Mouse (Mus musculus) lung, postnatal 36 days (tissue): ENCODE data around the gene Arhgef10l.
"Not testable (repeated sequence)": the region's sequence is repeated elsewhere in the genome, so short reads cannot be mapped to it uniquely, and the experiment has no call there.

Experiments used
- DNase-seq: peaks from one replicate; pipeline ENCODE4 v3.0.0; 2022; ENCODE audit warnings: mixed read lengths

Gene Arhgef10l

GRCm38 (mm10) chr4:140566785-140567184 is 99.0 kb downstream of the Arhgef10l start:
- DNase-seq, result peak; percentile 56

- DNase-seq, result not testable (repeated sequence)
These were observed 101.4 kb downstream of the Arhgef10l start for GRCm38 (mm10) chr4:140564459-140564858.

- DNase-seq, result peak; percentile 21
These were observed 103.2 kb downstream of the Arhgef10l start for GRCm38 (mm10) chr4:140562461-140563178.

- DNase-seq, result no peak
These were observed 104.1 kb downstream of the Arhgef10l start for GRCm38 (mm10) chr4:140561744-140562143.

DNA sequence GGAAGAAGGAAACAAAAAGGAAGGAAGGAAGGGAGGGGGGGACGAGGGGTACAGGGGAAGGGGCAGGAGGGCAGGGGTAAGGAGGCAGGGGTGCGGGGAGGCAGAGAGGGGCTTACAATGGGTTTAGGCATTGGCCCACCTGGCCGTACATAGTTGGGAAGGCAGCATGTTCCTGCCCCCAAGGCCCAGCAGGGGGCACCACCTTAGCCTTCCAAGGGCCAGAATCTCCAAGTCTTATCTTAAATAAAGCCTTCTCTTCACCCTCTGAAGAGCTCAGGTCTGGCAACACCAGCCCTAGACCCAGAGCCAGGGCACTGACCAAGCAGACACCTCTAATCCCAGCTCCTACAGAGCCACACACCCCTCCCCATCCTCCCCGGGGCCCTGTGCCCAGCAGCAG is 106.0 kb downstream of the Arhgef10l start:
- DNase-seq, result no peak

DNA sequence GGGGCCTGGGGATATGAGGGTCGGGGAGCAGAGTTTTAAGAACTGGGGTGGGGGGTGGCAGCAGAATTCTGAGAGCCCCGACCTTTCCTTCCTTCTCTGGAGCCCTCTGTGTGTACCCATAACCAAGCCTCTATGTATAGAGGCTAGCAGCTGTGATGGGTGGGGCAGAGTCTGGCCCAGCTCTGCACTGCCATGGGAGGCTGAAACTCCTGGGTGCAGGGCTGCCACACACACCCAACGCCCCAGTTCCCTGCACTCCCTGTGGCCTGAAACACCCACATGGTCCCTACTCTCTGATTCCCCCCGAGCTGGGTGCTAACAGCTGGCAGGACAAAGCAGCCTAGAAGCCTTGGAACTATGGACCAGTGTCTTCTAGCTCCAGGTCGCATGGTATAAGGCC is 107.6 kb downstream of the Arhgef10l start:
- DNase-seq, result no peak

DNA sequence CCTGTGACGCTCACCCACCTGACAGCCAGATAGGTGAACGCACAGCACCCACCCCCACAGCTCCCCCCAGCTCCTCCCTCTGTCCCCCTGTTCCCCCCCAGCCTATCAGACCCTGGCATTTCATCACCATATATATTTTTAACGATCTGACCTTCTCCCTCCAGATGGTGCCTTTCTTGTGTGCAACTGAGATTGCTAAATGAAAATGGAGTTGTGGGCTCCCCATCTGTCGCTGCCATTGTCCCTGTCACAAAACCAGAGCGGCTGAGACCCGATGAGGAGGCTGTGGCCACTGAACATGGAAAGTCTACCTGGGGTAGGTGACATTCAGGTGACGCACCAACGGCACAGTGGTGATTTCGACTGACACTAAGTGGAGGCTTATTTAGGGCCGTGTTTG is 109.3 kb downstream of the Arhgef10l start:
- DNase-seq, result no peak

DNA sequence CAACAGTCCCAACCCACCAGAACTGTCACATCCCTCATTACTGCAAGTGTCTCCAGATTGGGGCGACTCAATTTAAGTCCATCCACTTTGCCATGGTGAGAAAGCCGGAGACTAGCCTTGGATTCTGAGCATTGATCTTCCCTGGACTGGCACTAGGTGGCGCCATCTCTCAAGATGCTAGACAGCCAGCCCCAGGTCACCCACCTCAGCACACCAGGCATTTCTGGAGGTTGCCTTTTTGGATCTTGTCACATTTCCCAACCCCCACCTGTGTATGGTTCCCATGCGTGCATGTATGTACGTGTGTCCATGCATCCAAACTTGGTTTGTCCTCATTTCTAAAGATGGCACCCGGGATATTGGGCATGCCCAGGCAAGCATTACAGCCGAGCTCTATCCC is 110.5 kb downstream of the Arhgef10l start:
- peak; percentile 74 for DNase-seq

GRCm38 (mm10) chr4:140554552-140554951 is 111.3 kb downstream of the Arhgef10l start:
- DNase-seq, result no peak

- no peak for DNase-seq
These were observed 114.0 kb downstream of the Arhgef10l start for GRCm38 (mm10) chr4:140551766-140552165.

GRCm38 (mm10) chr4:140550670-140551069 is 115.1 kb downstream of the Arhgef10l start:
- no peak for DNase-seq

DNA sequence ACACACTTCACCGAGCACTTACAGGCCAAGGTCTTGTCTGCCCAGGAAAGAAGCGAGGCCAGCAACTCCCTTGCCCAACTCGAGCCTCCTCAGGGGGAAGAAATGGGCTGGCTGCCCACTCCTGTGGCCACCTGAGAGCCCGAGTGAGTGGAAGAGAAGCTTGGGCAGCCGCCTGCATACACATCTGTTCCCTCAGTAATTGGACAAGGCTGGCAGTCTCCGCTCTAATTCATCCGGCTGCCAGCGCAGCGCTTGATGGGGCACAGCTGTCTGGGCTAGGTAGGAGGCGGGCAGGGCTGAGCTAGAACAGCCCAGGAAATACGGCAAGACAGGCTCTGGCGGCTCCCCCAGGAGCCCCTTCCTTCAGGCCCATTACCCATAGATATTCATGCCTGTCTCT is 115.8 kb downstream of the Arhgef10l start:
- DNase-seq, result peak; percentile 47

DNA sequence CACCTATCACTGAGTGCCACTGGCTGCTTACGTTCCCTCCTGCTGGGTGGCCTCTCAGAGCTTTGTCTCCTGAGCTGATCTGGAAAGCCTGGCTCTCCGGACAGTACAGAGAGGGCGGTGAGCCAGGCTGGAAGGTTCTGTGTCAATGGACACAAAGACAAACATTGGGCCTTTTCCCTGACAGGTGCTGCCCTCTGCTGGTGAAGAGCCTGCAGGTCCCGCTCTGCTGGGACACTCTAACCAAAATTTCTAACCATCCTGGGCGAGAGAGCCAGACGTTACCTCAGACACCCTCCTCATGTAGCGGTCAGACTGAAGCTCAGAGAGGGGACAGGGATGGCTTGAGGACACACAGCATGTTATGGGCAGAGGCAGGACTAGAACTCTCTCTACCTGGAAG is 118.3 kb downstream of the Arhgef10l start:
- peak; percentile 72 for DNase-seq

- DNase-seq, result peak; percentile 65
These were observed 126.7 kb downstream of the Arhgef10l start for GRCm38 (mm10) chr4:140539125-140539524.

DNA sequence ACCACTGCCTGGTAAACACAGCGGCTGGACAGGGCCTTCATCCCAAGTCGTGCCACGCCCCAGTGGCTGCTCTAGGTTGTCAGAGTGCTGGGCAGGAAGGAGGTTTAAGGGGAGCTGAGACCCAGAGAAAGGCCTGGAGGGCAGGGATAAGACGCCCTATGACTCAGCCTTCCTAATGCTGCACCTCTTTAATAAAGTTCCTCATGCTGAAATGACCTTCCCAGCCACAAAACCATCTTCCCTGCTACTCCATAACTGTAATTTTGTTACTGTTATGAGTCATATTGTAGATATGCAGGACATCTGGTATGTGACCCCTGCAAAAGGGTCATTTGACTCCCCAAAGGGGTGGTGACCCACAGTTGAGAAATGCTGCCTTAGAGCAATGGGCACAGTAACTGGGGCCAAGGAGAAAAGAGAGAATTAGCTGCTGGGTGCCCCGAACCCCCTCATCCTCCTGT is 128.2 kb downstream of the Arhgef10l start:
- peak; percentile 9 for DNase-seq

GRCm38 (mm10) chr4:140535323-140535722 is 130.5 kb downstream of the Arhgef10l start:
- DNase-seq, result no peak

DNA sequence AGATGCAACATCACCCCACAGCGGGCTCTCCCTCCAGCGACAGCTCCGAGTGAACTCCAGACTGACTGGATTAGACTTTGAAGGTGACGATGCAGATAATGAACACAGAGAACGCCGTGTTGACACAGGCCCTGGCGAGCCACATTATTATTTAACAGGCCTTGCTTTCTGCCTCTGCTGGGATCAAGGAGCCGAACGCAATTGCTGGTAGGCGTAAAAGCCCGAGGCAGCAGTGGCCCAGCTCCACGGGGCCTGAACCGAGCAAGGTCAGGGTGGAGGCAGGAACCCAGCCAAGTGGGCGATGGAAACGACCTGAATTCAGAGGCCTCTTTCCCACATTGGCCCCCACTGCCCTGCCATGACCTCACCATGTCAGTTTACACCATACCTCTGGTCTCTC is 133.5 kb downstream of the Arhgef10l start:
- no peak for DNase-seq

GRCm38 (mm10) chr4:140531024-140531423 is 134.8 kb downstream of the Arhgef10l start:
- DNase-seq, result peak; percentile 14

GRCm38 (mm10) chr4:140529735-140530134 is 136.1 kb downstream of the Arhgef10l start:
- DNase-seq, result no peak

GRCm38 (mm10) chr4:140528443-140528842 is 137.4 kb downstream of the Arhgef10l start:
- no peak for DNase-seq

DNA sequence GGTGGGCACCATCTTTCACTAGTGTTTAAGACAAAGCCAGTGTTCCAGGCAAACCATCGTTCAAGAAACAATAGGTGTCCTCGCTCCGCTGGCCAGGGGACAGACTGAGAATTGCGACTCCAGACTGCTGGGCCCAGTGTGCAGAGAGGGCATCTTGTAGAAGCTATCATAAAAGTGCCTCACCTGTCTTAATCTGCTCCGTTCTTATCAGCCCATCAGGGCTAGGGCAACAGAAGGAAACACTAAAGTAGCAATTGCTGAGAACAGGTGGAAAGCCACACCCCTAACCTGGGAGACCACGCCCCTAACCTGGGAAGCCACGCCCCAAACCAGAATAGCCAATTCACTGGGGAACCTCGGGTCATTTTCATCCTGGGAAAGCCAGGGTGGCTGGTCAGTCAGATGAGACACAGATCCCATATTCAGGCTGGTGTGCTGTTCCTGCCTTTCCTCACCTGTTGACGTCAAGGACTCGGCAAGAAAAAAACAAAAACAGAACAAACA is 140.1 kb downstream of the Arhgef10l start:
- no peak for DNase-seq

- DNase-seq, result no peak
These were observed 140.9 kb downstream of the Arhgef10l start for GRCm38 (mm10) chr4:140524927-140525326.

DNA sequence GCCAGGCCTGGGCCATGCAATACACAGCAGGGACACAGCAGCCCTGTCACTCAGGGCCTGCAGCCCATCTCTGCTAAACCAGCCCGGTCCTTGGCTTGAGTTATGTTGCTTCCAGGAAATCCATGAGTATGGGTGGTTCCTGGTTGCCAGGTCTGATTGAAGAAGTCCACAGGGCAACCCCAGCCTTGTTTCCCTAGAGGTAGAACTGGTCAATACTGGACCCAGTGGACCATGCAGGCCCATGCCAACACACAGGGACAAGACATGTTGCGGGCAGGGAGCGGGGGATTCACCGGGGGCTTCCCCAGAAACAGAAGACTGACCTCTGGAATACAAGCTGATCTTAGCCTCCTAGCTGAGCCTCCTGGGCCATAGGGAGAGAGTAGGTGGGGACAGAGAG is 142.9 kb downstream of the Arhgef10l start:
- no peak for DNase-seq

DNA sequence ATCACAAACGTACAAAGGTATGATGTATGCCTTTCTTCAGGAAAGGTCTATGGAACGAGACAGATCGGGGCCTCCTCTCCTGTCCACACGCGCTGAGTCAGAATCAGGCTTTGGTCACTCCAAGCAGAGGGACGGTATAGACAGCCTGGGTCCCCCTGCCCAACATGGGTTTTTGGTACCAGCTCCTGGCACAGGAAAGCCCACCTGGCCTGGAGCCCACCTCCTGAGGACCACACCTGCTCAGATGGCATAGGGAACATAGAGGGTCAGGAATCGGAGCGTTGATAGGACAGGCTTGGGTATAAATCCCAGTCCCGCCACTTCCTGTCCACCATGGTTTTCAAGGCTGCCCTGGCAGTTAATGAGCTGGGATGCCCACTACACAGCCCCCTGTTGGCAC is 145.1 kb downstream of the Arhgef10l start:
- DNase-seq, result no peak

GRCm38 (mm10) chr4:140513797-140514196 is 152.0 kb downstream of the Arhgef10l start:
- DNase-seq, result no peak
